In the genomic region with DNA sequence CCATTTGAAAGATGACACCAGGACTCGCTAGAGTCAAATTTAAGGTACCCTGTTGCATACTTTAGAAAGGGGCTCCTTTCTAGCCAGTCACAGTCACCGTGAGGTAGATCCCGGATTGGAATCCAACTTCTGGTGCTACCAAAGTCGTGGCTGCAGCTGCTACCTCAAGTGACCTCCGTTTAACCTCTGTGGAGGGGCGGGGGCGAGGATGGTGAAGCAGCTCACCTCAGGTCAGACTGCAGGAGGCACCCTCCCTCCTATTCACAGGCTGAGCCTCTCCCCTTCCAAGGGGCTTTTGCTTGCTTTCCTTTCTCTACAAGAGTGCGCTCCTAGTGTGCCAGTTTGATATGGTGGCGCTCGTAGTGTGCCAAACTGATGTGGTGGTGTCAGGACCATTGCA, we compare ENCODE assay signal across 24 mouse cellular contexts. TPM values are rescaled to one million over a fixed set of nuclear protein-coding genes. Genes with fewer than 3 reads are reported as not detected.
"Had no signal": no experiment of that assay in that cellular context is flagged by ENCODE, and none has a peak within 500 bp of the region (broad histone marks: within the 10 kb centered on the region; RNA-seq: fewer than 3 reads in every experiment).

A gene (plus strand): TSS at position 208 of the 400 bp plus-strand sequence.

- H3K4me3 ChIP-seq: kidney, embryonic 15.5 days; left cerebral cortex, adult 2 months; limb, embryonic 12.5 days; limb, embryonic 15.5 days; megakaryocyte, embryonic 14.5 days had no signal

- H3K27me3 ChIP-seq: kidney, embryonic 15.5 days; limb, embryonic 12.5 days; limb, embryonic 15.5 days had no signal

- H3K4me1 ChIP-seq: kidney, embryonic 15.5 days; limb, embryonic 15.5 days had no signal

- H3K36me3 ChIP-seq: kidney, embryonic 15.5 days; limb, embryonic 12.5 days; limb, embryonic 15.5 days had no signal

- DNase-seq: kidney, postnatal 10 days; kidney, postnatal 36 days; layer of hippocampus, postnatal 36 days; liver, postnatal 0 days; lung, embryonic 14.5 days; lung, postnatal 36 days; midbrain, embryonic 14.5 days; thymus, adult 18-20 months; thymus, postnatal 36 days had no signal

- H3K27ac ChIP-seq: kidney, embryonic 15.5 days; left cerebral cortex, adult 2 months; limb, embryonic 12.5 days; limb, embryonic 15.5 days; liver, embryonic 14.5 days had no signal

RNA-seq across cellular contexts. Expression of the gene that starts here (rescaled TPM):
- polyA plus RNA-seq: kidney, embryonic 15.5 days; limb, embryonic 12.5 days; limb, embryonic 15.5 days; liver, embryonic 11.5 days; liver, embryonic 14.5 days; liver, postnatal 0 days; lung, embryonic 14.5 days; midbrain, embryonic 11.5 days; midbrain, embryonic 14.5 days; midbrain, postnatal 0 days; neural tube, embryonic 11.5 days; neural tube, embryonic 14.5 days; small intestine, adult 2 months; spleen, adult 2 months; stomach, embryonic 16.5 days; urinary bladder, adult 2 months had no signal
